Mouse (Mus musculus): ENCODE results near the gene Pcyt1a.

Gene Pcyt1a

GRCm38 (mm10) chr16:32511827-32512490 lies 81.2 kb downstream of the Pcyt1a start:
- DNase-seq, result no peak

GRCm38 (mm10) chr16:32512921-32513320 lies 82.2 kb downstream of the Pcyt1a start:
- peak; percentile 36 to 43 for DNase-seq

DNA sequence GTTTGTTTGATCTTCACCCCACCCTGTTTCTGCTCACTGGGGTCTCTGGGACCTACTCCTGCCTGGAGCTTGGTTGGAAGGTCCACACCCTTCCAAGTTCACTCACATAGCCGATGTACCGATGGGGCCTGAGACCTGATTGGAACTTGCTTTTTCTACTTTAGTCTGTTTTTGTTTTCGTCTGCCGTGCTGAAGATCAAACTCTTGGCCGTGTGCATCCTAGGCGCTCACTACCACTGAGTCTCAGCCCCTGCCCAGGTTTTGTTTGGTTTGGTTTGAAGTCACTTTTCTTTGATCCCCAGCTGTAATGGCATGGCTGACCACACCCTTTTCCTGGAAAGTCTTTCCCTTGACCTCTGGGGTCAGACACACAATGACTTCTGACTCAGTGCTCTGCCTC lies 82.7 kb downstream of the Pcyt1a start:
- DNase-seq, result no peak

- DNase-seq, result no peak
Observed at GRCm38 (mm10) chr16:32513948-32514347, 83.2 kb downstream of the Pcyt1a start.

DNA sequence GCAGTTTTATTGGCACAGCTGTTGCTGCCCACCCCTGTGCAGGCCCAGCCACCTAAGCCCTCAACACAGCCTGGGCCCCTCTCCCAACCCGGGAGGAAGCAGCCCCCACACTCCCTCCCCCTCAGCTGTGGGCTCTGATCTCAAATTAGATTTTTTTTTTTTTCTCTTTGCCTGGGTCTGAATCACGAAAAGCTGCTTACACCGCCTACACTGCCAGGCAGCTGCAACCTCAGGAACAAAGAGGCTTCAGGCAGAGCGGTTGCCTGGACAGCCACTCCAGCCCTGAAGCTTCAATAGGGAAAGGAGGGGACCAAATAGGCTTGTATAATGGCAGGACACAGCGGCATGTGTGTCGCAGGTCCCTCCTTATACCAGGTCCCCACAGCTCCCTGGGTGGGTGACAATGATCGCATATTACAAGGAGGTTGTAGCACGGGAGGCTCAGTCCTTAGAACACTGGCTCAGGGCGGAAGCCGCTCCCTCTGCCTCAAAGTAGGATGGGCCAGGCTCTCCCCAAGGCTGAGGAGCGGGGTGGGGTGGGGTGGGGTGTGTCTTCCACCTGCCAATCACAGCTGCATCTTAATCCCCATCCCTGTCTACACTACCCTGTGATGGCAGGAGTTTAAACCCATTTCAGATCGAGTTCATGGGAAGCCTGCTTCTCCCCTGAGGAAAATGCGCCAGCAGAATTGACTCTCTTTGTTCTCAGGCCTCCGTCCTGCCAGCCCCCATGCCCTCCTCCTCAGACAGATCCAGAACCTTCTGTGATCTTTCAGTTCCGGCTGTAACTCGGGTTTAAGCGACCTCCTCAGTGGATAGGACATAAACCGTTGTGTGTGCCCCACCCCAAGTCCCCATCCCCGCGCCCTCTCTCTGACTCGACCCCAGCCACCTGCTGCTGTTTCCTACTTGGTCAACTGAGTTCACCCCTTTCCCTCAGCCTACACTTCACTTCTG lies 85.6 kb downstream of the Pcyt1a start:
- no peak for DNase-seq

- DNase-seq, result no peak
Observed at GRCm38 (mm10) chr16:32517785-32518481, 87.2 kb downstream of the Pcyt1a start.

DNA sequence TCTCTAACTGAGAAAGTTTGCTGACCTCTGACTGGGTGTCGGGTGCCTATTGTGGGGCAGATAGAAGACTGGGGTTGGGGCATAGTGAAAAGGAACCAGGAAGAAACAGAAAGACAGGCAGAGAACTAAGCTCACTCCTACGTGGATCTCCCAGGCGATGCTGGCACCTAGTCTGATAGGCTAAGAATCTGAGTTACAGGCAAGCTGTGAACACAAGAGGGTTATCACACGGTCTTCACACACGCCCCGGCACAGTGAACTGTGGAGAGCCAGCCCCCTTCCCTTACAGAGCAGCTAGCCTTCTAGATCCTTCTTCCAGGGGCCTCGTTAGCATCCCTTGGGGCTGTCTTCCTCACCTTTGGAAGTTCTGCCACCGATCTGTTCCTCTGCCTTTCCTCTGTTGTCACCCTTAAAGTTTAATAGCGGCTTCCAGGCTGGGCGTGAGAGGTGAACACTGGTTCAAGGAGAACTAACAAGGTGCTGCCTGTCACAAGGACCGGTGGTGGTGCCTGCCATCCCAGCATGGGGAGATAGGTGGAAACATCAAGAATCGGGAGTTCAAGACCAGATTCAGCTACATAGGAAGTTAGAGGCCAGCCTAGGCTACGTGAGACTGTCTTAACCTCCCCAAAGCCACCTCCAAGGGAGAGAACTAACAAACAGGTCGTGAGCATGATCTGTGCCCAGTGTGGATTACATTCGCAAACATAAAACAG lies 89.1 kb downstream of the Pcyt1a start:
- no peak for DNase-seq

DNA sequence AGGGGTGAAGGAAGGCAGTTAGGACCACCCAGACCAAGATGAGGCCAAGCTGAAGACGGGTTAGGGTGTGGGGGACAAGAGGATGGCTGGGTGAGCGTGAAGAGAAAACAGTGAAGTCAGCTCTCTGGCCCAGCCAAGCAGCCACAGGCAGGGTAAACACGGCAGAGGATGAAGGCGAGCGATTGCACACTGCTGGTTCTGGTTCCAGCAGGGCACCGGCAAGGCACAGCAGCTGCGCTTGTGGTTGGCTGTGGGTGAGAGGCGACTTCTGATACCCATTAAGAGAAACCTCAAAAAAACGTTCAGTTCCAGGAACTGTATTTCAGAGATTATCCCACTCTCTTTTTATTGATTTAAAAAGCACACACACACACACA lies 89.6 kb downstream of the Pcyt1a start:
- no peak for DNase-seq

GRCm38 (mm10) chr16:32522578-32523194 lies 92.0 kb downstream of the Pcyt1a start:
- DNase-seq, result no peak

DNA sequence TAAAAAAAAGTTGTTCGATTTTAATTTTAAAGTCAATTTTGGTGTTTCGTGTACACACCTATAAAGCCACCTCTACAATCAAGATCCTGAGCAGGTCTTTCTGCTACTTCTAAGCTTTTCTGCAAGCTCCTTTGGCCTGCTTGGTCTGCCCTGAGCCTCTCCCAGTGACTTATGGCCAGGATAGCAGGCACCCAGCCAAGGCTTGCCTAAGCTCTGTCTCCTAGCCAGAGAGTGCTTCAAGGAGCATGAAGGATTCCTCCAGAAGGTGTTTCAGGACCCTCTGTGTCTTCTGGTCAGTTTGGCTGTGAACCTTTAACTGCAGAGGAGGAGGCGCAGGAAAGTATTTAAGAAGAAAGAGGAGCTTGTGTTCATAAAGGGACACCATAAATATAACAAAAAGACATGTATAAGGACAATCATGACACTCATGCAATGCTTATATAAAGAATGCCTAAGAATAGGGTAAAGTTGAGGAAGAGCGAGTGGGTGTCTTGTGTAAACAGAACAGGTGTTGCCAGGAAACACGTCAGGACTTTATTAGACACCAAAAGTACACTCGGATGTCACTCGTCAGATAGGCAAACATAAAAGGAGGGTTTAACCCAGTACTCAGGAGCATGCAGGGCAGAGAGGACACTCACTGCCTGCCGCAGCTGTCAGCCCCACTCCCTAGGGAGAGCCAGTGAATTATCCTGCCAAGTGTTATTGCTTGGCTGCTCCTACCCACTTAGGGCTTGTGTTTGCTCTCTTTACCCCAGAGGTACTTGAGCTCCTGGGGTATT lies 92.9 kb downstream of the Pcyt1a start:
- DNase-seq, result peak; percentile 61 to 79

- no peak for DNase-seq
Observed at GRCm38 (mm10) chr16:32524244-32524615, 93.5 kb downstream of the Pcyt1a start.

Data from cerebellum, postnatal 25 days (tissue).